Mouse (Mus musculus) retina, embryonic 14.5 days (tissue): ENCODE measurements around the gene Ccnd2.

Experiments used
- DNase-seq: peaks from one replicate; pipeline ENCODE4 v3.0.0-alpha.2; 2015; ENCODE audit warnings: low spot score

Gene Ccnd2

DNA sequence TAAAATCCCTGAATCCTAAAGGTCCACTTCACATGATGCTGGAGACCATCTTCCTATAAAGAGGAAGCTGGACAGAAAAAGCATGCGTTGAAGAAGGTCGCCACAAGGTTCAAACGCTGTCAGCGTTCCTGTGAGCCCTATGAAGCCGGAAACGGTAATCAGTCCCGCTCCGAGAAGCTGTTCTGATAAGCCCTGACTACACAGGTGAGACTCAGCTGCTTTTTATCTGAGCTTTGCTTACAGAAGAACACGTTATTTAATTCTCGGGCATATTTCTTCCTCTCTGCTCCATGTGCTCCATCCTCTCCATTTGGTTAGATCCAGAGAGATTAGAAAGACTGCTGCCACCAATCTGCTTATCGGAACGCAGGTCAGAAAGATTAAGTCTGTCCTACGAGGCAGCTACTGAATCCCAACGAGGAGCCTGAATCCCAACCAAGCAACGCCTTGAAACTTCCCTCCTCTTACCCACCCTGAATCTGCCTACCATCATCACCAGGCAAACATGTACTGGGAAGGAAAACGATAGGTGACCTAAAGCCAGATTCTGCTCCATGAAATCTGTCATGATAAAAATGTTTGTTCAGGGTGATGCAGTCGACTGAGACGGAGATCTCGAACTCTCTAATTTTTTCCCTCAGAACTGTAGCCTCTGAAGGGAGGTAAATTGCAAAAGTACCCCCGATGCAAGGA lies 43.5 kb downstream of the Ccnd2 start:
- no peak for DNase-seq

DNA sequence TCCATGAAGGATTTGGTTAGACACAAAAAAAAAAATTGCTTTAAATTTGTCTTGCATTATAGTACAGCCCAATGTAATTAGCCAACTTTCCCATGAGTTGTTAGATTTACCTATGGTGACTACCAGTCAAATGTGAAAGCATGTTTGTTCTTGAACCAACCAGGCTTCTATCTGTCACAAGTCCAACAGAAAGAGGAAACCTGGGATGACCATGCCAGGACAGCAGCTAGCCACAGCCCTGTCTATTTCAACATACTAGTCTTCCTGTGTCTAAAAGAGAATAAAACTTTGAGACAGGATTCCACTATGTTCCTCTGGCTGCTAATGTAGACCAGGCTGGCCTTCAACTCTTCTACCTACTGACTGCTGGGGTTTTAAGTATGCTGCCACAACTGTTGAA lies 44.6 kb downstream of the Ccnd2 start:
- no peak for DNase-seq

DNA sequence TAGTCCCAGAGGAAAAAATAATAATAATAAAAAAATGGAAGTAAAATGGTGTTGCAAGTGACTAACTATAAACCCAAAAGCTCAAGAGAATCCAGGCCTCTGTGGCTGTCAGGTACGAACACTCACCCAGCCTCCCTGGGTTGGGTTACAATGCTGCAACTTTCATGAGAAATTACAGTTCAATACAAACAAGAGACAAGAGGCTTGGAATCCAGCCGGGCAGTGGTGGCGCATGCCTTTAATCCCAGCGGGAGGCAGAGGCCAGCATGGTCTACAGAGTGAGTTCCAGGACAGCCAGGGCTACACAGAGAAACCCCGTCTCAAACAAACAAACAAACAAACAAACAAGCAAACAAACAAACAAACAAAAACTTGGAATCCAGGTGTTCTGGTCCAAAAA lies 45.3 kb downstream of the Ccnd2 start:
- DNase-seq = no peak

DNA sequence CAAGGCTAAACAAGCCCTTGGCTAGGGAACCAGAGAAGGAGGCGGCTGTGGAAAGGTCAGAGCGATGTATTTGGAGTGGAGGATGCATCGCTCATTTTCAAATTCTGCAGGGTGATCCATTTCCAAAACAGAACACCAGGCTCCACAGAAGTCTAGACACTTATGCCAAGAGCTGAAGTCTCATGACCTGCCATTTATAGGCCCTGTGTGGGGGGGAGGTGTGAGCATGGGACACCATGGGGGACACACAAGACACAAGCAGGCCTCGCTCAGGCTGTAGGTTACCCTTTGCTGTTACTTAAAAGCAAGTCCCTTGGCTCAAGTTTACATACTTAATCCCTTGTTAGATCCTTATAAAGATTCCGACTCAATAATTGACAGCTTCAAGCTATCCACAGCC lies 45.8 kb downstream of the Ccnd2 start:
- DNase-seq = no peak

DNA sequence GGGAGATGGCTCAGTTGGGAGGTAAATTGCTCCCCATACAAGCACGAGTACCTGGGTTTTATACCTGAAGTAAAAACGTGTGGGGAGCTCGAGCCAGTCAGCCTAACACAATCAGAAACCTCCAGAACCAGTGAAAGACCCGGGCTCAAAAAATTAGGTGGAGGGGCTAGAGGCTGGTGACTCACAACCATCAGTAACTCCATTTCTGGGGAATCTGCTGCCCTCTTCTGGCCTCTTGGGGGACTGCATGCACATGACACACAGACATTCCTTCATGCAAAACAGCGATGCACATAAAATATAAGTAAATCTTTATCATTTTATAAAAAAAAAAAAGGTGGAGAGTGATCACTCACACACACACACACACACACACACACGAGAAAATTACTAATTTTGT lies 46.9 kb downstream of the Ccnd2 start:
- DNase-seq = peak; percentile 57

DNA sequence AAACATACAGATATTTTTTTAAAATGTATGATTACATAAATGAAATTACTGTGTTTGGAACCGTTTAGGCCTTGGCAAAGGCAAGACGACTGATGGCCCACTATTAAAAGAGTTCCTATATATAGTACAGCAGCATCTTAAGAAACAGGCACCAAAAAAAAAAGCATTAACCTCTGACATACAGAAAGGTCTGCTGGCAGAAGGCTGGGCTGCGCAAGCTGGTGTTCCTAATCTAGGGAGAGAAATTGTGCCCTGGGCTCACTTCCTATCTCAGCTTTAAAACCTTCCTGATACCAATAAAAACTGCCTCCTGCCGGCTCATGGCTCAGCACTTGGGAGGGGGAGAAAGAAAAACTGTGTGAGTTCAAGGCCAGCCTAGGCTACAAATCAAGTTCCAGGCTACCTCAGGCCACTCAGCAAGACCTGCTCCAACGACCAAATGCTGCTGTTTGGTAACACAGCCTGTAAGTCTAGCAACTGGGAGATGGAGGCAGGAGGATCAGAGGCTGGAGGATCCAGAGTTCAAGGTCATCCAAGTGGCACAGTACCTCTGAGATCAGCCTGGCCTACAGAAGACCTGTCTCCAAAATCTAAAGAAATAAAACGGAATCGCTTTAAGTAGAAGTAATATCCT lies 47.5 kb downstream of the Ccnd2 start:
- no peak for DNase-seq

DNA sequence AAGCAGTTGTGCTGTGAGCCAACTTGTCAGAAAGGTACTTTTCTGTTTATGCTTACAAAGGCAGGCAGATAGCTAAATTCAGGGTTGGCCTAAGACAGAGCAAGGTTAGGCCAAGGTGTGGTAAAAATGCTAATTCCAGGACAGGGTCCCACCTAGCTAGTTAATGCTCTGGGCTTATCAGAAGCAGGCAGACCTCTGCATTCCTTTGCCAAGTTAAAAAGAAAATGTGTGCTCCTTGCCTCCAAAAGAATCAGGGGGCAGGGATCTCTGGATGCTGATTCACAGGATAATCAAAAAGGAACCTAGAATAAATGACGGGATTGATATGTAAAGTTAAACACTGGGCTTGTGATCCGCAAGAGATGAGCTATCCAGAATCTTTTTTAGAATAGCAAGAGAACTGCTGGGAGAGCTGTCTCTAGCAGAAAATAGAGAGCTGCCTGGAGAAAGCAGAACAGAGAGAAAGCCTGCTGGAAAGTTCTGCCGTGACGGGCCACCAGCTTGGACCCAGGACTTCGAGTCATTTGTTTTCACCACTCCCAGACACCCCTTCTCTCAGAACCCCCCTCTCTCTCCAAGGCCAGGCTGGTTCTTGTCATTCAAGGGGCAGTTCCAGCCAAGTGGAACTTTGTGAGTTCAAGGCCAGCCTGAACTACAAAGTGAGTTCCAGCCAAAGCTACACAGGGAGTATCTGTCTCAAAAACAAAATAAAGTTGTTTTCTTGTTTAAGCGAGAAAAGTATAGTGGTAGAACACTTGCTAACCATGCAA lies 48.3 kb downstream of the Ccnd2 start:
- DNase-seq = no peak

DNA sequence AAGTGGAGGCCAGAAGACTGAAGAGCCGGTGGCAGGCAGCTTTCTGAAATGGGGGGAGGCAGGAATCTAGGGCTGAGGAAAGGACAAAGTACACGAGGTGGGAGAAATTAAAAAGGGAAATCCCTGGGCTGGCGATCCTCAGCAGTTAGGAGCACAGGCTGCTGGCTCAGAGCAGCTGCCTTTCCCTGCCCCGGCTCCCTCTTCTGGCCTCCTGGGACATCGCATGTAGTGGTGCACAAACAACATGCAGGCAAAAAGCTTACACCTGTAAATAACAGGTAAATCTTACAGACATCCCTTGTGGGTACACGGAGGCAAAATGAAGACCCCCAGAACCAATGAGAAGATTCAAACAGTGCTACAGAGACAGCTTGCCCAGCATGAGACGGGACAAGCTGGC lies 57.4 kb downstream of the Ccnd2 start:
- DNase-seq = no peak

DNA sequence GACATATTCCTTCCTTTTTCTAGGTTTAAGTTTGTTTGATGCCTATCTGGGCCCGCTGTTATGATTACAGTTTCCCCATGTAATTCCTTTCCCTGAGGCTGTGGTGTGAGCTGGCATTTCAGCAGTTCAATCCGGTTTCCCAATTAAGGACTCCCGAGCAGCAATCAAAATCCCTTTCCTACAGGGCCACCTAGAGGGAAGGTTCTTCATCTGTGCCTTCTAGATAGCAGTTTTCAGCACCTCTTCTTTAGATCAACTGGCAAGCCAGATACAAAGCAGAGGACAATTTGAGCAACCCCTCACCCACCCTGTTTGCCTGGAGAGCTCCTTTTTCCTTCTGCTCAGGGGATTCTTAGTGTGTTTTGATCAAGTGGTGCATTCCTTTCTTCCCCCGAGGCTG lies 65.3 kb downstream of the Ccnd2 start:
- DNase-seq = peak; percentile 93

DNA sequence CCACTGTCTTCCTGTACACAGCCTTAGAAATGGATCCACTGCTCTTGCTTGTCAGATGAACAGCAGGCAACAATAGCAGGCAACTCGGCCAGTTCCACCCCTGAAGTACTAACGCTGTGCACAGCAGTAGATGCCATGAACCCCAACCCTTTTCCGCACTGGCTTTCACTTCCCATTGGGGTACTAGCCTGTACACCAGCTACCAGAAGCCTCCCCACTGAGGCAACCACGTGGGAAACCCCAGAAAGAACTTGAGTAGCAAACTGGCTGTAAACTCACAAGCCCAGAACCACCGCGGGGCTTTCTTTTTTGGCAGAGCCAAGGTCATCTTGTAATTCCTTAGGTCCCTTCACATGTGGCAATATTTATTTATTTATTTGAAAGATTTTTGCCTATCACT lies 70.2 kb downstream of the Ccnd2 start:
- no peak for DNase-seq

DNA sequence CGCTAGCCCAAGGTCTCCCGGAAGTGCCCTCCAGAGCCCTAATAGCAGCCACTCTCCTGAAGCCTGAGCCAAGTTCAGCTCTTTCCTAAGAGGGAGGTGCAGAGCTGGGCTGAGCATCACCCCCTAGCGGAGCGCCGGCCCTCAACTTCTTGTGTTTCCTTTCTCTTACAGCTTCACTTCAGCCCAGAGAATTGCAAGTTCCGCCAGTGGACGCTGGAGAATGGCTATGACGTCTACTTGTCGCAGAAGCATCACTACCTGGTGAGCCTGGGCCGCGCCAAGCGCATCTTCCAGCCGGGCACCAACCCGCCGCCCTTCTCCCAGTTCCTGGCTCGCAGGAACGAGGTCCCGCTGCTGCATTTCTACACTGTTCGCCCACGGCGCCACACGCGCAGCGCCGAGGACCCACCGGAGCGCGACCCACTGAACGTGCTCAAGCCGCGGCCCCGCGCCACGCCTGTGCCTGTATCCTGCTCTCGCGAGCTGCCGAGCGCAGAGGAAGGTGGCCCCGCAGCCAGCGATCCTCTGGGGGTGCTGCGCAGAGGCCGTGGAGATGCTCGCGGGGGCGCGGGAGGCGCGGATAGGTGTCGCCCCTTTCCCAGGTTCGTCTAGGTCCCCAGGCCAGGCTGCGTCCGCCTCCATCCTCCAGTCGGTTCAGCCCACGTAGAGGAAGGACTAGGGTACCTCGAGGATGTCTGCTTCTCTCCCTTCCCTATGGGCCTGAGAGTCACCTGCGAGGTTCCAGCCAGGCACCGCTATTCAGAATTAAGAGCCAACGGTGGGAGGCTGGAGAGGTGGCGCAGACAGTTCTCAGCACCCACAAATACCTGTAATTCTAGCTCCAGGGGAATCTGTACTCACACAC lies 71.9 kb downstream of the Ccnd2 start:
- peak; percentile 82 for DNase-seq
